Mouse (Mus musculus): ENCODE measurements around the gene Vmn1r64. TPM values are rescaled to one million over a fixed set of nuclear protein-coding genes. Genes with fewer than 3 reads are reported as not detected.
"Not testable (repeated sequence)": the region's sequence is repeated elsewhere in the genome, so short reads cannot be mapped to it uniquely, and the experiment has no call there.

The Vmn1r64 gene
- not detected for total RNA-seq (2021)
- long read RNA-seq, experiment 1, result 0 reads
- long read RNA-seq, experiment 2, result 0 reads

- no peak for DNase-seq
These were observed at the start of gene Vmn1r64 for GRCm38 (mm10) chr7:5884442-5884841. TSS of gene Vmn1r64 (minus strand) at chr7:5884542.

- no peak for DNase-seq
These were observed 14.9 kb upstream of the Vmn1r64 start for GRCm38 (mm10) chr7:5899238-5899637.

DNA sequence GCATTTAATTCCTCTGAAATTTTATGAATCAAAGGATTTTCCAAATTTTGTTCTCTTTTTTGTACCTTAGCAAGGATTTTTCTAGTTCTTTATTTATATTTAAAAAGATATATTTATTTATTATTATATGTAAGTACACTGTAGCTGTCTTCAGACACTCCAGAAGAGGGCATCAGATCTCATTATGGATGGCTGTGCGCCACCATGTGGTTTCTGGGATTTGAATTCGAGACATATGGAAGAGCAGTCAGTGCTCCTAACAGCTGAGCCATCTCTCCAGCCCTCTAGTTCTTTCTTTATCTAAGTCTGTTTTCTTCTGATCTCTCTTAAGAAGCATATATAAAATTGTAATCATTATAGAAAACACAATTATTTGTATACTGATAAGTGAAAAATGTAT, 12.9 kb upstream of the Vmn1r64 start:
- not testable (repeated sequence) for DNase-seq

Other genes with a start within 250 kb of the Vmn1r64 start
- gene Vmn1r62, start 210.9 kb downstream of the Vmn1r64 start, total RNA-seq (2021), result not detected
- not detected for gene Vmn1r63, start 79.1 kb downstream of the Vmn1r64 start, total RNA-seq (2021)
- not detected for gene Vmn1r65, start 126.5 kb upstream of the Vmn1r64 start, total RNA-seq (2021)
- gene Nlrp4c, start 160.6 kb upstream of the Vmn1r64 start, total RNA-seq (2021), result not detected